In genomic region chr2:138257692-138258315, GRCm38 (mm10) we compare ENCODE assay signal across 7 mouse cellular contexts. TPM values are rescaled to one million over a fixed set of nuclear protein-coding genes. Genes with fewer than 3 reads are reported as not detected.
DNase-seq lines count a peak whose midpoint lies in the region; ATAC-seq and TF ChIP-seq lines count a peak whose summit lies in the region.

No protein-coding gene starts in this region.

- no peaks in the 10 kb centered on the region for H3K36me3 ChIP-seq in E14TG2a.4 (ENCODE audit: insufficient read depth, low read length)
- H3K36me3 ChIP-seq in embryonic facial prominence, embryonic 13.5 days, result no peaks in the 10 kb centered on the region
- H3K36me3 ChIP-seq in limb, embryonic 11.5 days (ENCODE audit: control insufficient read depth, insufficient read depth, low read length), result no peaks in the 10 kb centered on the region
- H3K36me3 ChIP-seq in midbrain, embryonic 11.5 days (ENCODE audit: control insufficient read depth, insufficient read depth, low read length), result no peaks in the 10 kb centered on the region

- TF ChIP-seq CTCF in E14TG2a.4 (conservative IDR thresholded peaks at IDR 0.05; ENCODE audit: low read length), result no peak

- no peaks in the 10 kb centered on the region for H3K27me3 ChIP-seq in E14TG2a.4 (ENCODE audit: insufficient read depth, low read length)
- H3K27me3 ChIP-seq in embryonic facial prominence, embryonic 13.5 days, result no peaks in the 10 kb centered on the region
- no peaks in the 10 kb centered on the region for H3K27me3 ChIP-seq in limb, embryonic 11.5 days (ENCODE audit: control insufficient read depth, insufficient read depth, low read length)
- no peaks in the 10 kb centered on the region for H3K27me3 ChIP-seq in midbrain, embryonic 11.5 days (ENCODE audit: control insufficient read depth, insufficient read depth, low read length)

- DNase-seq in R1 (ENCODE audit: low read depth, low spot score), result peak; percentile 89
- DNase-seq in heart, postnatal 4 days, result peak; percentile 49
- peak; percentile 67 for DNase-seq in limb, embryonic 11.5 days (ENCODE audit: low spot score)
- DNase-seq in midbrain, embryonic 11.5 days (ENCODE audit: low spot score, missing footprints), result peak; percentile 97
- DNase-seq in thymus, postnatal 14 days, result peak; percentile 74

- peaks cover 46% of the 10 kb centered on the region for H3K4me1 ChIP-seq in E14TG2a.4 (replicated peaks; ENCODE audit: low read depth, low read length)
- peaks cover 26% of the 10 kb centered on the region for H3K4me1 ChIP-seq in embryonic facial prominence, embryonic 13.5 days
- H3K4me1 ChIP-seq in limb, embryonic 11.5 days (ENCODE audit: control insufficient read depth, insufficient read depth, low read length), result peaks cover 3% of the 10 kb centered on the region; the same call in 1 of the 2 replicates
- peaks cover 10% of the 10 kb centered on the region; the same call in 1 of the 2 replicates for H3K4me1 ChIP-seq in midbrain, embryonic 11.5 days (ENCODE audit: control insufficient read depth, insufficient read depth, low read length)

- H3K9me3 ChIP-seq in E14TG2a.4 (ENCODE audit: low read length), result peaks cover 7% of the 10 kb centered on the region; the same call in 1 of the 2 replicates
- no peaks in the 10 kb centered on the region for H3K9me3 ChIP-seq in embryonic facial prominence, embryonic 13.5 days
- no peaks in the 10 kb centered on the region for H3K9me3 ChIP-seq in limb, embryonic 11.5 days (ENCODE audit: control insufficient read depth, low read length)
- H3K9me3 ChIP-seq in midbrain, embryonic 11.5 days (ENCODE audit: control insufficient read depth, low read length), result no peaks in the 10 kb centered on the region

- ATAC-seq in embryonic facial prominence, embryonic 13.5 days (ENCODE audit: insufficient number of reproducible peaks, insufficient read depth, low FRiP score, low TSS enrichment, low read depth), result no peak
- peak; percentile 22; the same call in 1 of the 2 replicates for ATAC-seq in limb, embryonic 11.5 days (ENCODE audit: insufficient number of reproducible peaks, low FRiP score, low TSS enrichment, low read depth)
- peak; percentile 55 for ATAC-seq in midbrain, embryonic 11.5 days (ENCODE audit: low FRiP score)

- H3K4me3 ChIP-seq in E14TG2a.4 (replicated peaks; ENCODE audit: low read length), result peak overlapping the region; percentile 89
- H3K4me3 ChIP-seq in embryonic facial prominence, embryonic 13.5 days, result peak overlapping the region; percentile 91
- peak overlapping the region; percentile 83 for H3K4me3 ChIP-seq in limb, embryonic 11.5 days (ENCODE audit: low read depth, low read length)
- peak overlapping the region; percentile 77 for H3K4me3 ChIP-seq in midbrain, embryonic 11.5 days (ENCODE audit: low read depth, low read length)

- H3K9ac ChIP-seq in embryonic facial prominence, embryonic 13.5 days, result peak overlapping the region; percentile 93
- H3K9ac ChIP-seq in limb, embryonic 11.5 days (ENCODE audit: low read length), result peak overlapping the region; percentile 93
- peak overlapping the region; percentile 86; the same call in 1 of the 2 replicates for H3K9ac ChIP-seq in midbrain, embryonic 11.5 days (ENCODE audit: low read length)

- peak overlapping the region; percentile 94; the same call in 1 of the 2 replicates for H3K27ac ChIP-seq in embryonic facial prominence, embryonic 13.5 days
- H3K27ac ChIP-seq in limb, embryonic 11.5 days (replicated peaks; ENCODE audit: low read depth, low read length), result no peak overlapping the region; the same call in 1 of the 2 replicates
- no peak overlapping the region for H3K27ac ChIP-seq in midbrain, embryonic 11.5 days (ENCODE audit: low read depth, low read length)

- H3K4me2 ChIP-seq in embryonic facial prominence, embryonic 13.5 days, result peak overlapping the region; percentile 73
- H3K4me2 ChIP-seq in limb, embryonic 11.5 days (ENCODE audit: low read depth, severe bottlenecking), result peak overlapping the region; percentile 70
- peak overlapping the region; percentile 71 for H3K4me2 ChIP-seq in midbrain, embryonic 11.5 days

- WGBS in embryonic facial prominence, embryonic 13.5 days, result under 1% methylated on average over 10 of the region's 10 CpGs
- WGBS in limb, embryonic 11.5 days, result under 1% methylated on average over 10 of the region's 10 CpGs
- WGBS in midbrain, embryonic 11.5 days, result under 1% methylated on average over 10 of the region's 10 CpGs

RNA-seq across cellular contexts. Expression of gene Btbd3, which starts 1.4 kb away (rescaled TPM):
- 25.8 and 30.2 TPM in 2 replicates for polyA plus RNA-seq in embryonic facial prominence, embryonic 13.5 days (2015; fragmentation: Nextera tagmentation; extraction: Ambion mirVana)
- total RNA-seq in heart, postnatal 4 days (2021), result 10 to 100 TPM; 22.3 to 22.7 TPM
- polyA plus RNA-seq in limb, embryonic 11.5 days (2014; fragmentation: Nextera tagmentation; extraction: Ambion mirVana), result 18.8 and 19.9 TPM in 2 replicates
- 18.3 and 23.3 TPM in 2 replicates for polyA plus RNA-seq in midbrain, embryonic 11.5 days (2014; fragmentation: Nextera tagmentation; extraction: Ambion mirVana)
